Mouse (Mus musculus) forebrain, postnatal 0 days (tissue): ENCODE results near the gene Litaf. TPM values are rescaled to one million over a fixed set of nuclear protein-coding genes. Genes with fewer than 3 reads are reported as not detected.
A peak's percentile ranks its signal among the peaks of the same experiment; 100 is the strongest.

Source experiments
- ATAC-seq: fragments of 200-750 bp; cut with Nextera tagmentation; 2 replicates; pipeline ENCODE4 v1.8.0; 2017; ENCODE audit warnings: mild to moderate bottlenecking, moderate library complexity
- DNase-seq: peaks from one replicate; pipeline ENCODE4 v3.0.0-alpha.2; 2015
- H3K27ac ChIP-seq: fragments of 300-500 bp; sonication (generic); 2 replicates; pipeline ENCODE4 v1.5.1; 2014; ENCODE audit warnings: low read depth, mild to moderate bottlenecking, antibody characterized with exemption, low read length, moderate library complexity, mixed read lengths
- H3K27me3 ChIP-seq: fragments of 300-500 bp; sonication (generic); 2 replicates; pipeline ENCODE4 v1.6.1; 2014; ENCODE audit warnings: mild to moderate bottlenecking, low read length, mixed read lengths; ENCODE audit not compliant: insufficient read depth
- H3K36me3 ChIP-seq: fragments of 300-500 bp; sonication (generic); 2 replicates; pipeline ENCODE4 v1.6.1; 2014; ENCODE audit warnings: mild to moderate bottlenecking, moderate library complexity; ENCODE audit not compliant: insufficient read depth
- H3K4me1 ChIP-seq: fragments of 300-500 bp; sonication (generic); 2 replicates; pipeline ENCODE4 v1.6.1; 2014; ENCODE audit warnings: antibody characterized with exemption; ENCODE audit not compliant: insufficient read depth
- H3K4me2 ChIP-seq: fragments of 300-500 bp; sonication (generic); 2 replicates; pipeline ENCODE4 v1.6.1; 2014; ENCODE audit warnings: low read depth, mild to moderate bottlenecking, moderate library complexity
- H3K4me3 ChIP-seq: fragments of 300-500 bp; sonication (generic); 2 replicates; pipeline ENCODE4 v1.5.1; 2014; ENCODE audit warnings: low read depth, low read length, mixed read lengths
- H3K9ac ChIP-seq: fragments of 300-500 bp; sonication (generic); 2 replicates; pipeline ENCODE4 v1.6.1; 2014; ENCODE audit warnings: mild to moderate bottlenecking
- H3K9me3 ChIP-seq: fragments of 300-500 bp; sonication (generic); 2 replicates; pipeline ENCODE4 v1.6.1; 2016; ENCODE audit warnings: low read length
- CTCF ChIP-seq: sonication (generic); IDR thresholded peaks from 2 replicates; pipeline ENCODE4 v1.5.1; 2016; ENCODE audit warnings: antibody characterized with exemption, control low read depth, low read depth
- WGBS: fragments of 180-500 bp; shearing (Covaris S2); extraction: QIAGEN DNeasy Blood & Tissue Kit; methylation state at CpG from one replicate; pipeline ENCODE4 v1.1.7; 2014; 5-methylcytosine and 5-hydroxymethylcytosine counted together
- polyA plus RNA-seq: library from polyadenylated mRNA; unstranded; fragments of >200 nt; fragmentation: Nextera tagmentation; extraction: Ambion mirVana; gene quantifications from 2 replicates; pipeline ENCODE4 v1.2.1, GENCODE M21; 2015
- total RNA-seq: library from RNA; depleted of rRNA; stranded (reverse); fragments of >200 nt; gene quantifications from 2 replicates; pipeline ENCODE4 v1.2.3, GENCODE M21; 2014

Gene Litaf
- total and polyA plus RNA-seq, 2 experiments from 2014 or later: 16.9 to 24.0 TPM

- DNase-seq (peak; percentile 75), ATAC-seq (peak; percentile 69)
- TF ChIP-seq CTCF: peak; percentile 81
- no peaks in the 10 kb centered on the region for H3K36me3 ChIP-seq
- WGBS: 26% methylated on average over 15 of the region's 15 CpGs
- H3K4me1 ChIP-seq: no peaks in the 10 kb centered on the region
- no peak overlapping the region for H3K4me3 ChIP-seq
- no peak overlapping the region for H3K9ac ChIP-seq
- no peak overlapping the region for H3K4me2 ChIP-seq
- no peaks in the 10 kb centered on the region for H3K27me3 ChIP-seq
- no peaks in the 10 kb centered on the region for H3K9me3 ChIP-seq
- no peak overlapping the region for H3K27ac ChIP-seq
These were observed 30.0 kb downstream of the Litaf start for GRCm38 (mm10) chr16:11035790-11036431.

- Histone ChIP-seq H3K4me3 (no peak overlapping the region), H3K9ac (no peak overlapping the region), H3K4me1 (no peaks in the 10 kb centered on the region), H3K4me2 (no peak overlapping the region), H3K27me3 (no peaks in the 10 kb centered on the region), H3K36me3 (no peaks in the 10 kb centered on the region), H3K27ac (no peak overlapping the region), H3K9me3 (no peaks in the 10 kb centered on the region)
- WGBS: 88% methylated on average over 9 of the region's 9 CpGs
- TF ChIP-seq CTCF: no peak
- DNase-seq (no peak), ATAC-seq (no peak)
These were observed 30.7 kb downstream of the Litaf start for GRCm38 (mm10) chr16:11035273-11035672.

DNA sequence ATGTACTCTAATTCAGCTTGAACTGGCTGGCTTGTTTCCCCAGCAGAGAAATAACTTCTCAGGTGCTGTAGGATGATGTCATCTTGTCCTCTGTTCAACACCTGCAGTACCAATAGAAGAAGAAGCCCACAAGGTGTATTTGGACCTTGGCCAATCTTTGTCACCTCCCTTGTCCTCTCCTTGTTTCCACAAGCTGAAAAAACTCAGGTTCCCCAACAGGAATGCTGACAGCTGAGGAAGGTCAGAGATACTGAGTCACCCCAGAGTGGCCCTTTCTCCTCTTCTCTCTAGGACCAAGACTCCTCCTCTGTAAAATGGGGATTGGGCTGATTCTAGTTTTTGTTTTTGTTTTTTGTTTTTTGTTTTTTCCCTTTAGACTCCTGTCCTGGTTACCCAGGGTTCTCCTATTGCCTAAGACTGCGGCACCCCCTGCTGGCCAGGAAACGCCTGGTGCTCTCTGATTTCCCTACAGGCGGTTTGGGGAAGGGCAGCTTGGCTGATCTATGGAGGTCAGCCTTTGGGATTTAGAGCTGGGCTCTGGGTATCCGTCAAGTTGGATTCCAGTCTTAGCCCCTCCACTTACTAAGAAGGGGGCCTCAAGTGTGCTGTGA is 31.7 kb downstream of the Litaf start:
- H3K4me2 ChIP-seq: no peak overlapping the region
- no peaks in the 10 kb centered on the region for H3K27me3 ChIP-seq
- no peaks in the 10 kb centered on the region for H3K4me1 ChIP-seq
- H3K9me3 ChIP-seq: no peaks in the 10 kb centered on the region
- H3K9ac ChIP-seq: no peak overlapping the region
- no peak overlapping the region for H3K27ac ChIP-seq
- peak; percentile 84 for DNase-seq
- peak; percentile 81 for ATAC-seq
- H3K4me3 ChIP-seq: no peak overlapping the region
- H3K36me3 ChIP-seq: no peaks in the 10 kb centered on the region
- peak; percentile 98 for TF ChIP-seq CTCF
- 4% methylated on average over 4 of the region's 4 CpGs for WGBS

DNA sequence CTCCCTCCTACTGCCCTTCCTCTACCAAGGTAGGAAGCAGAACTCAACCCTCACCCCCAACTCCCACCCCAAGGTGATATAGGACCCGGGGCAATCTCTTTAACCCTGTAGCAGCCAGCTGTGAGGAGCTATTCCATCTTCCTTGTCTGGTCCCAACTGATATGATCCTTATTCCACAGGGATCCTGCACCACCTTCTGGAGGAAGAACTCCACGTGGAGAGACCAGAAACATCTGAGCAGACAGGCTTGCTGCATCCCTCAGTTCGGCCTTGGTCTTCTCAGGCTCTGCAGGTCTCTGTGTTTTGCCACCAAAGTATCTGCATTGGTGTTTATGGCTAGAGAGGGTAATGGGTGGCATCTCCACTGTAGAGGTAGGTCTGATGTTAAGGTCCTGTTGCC is 34.6 kb downstream of the Litaf start:
- ATAC-seq (no peak), DNase-seq (no peak)
- Histone ChIP-seq H3K27ac (no peak overlapping the region), H3K4me1 (no peaks in the 10 kb centered on the region), H3K36me3 (no peaks in the 10 kb centered on the region), H3K4me2 (no peak overlapping the region), H3K9me3 (no peaks in the 10 kb centered on the region), H3K4me3 (no peak overlapping the region), H3K9ac (no peak overlapping the region), H3K27me3 (no peaks in the 10 kb centered on the region)
- TF ChIP-seq CTCF: 0 out of 2 replicates have a peak, but pooled peaks have one; percentile 17
- 59% methylated on average over 3 of the region's 3 CpGs for WGBS

DNA sequence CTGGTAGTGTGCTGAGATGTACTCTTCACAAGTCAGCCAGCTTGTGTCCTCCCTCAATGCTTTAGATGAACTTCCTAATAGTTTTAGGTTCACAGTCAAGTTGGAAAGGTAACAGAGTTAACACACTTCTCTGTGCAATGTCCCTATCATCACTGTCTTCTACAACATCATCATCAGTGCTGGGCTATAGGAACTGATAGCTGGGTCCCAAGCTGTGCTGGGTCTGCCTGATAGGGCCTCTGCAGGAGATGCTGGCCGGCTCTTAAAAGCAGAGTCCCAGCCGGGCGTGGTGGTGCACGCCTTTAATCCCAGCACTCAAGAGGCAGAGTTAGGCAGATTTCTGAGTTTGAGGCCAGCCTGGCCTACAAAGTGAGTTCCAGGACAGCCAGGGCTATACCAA is 35.1 kb downstream of the Litaf start:
- 85% methylated on average over 4 of the region's 4 CpGs for WGBS
- H3K9me3 ChIP-seq: no peaks in the 10 kb centered on the region
- ATAC-seq (no peak), DNase-seq (no peak)
- no peak overlapping the region for H3K27ac ChIP-seq
- H3K9ac ChIP-seq: no peak overlapping the region
- no peak overlapping the region for H3K4me2 ChIP-seq
- no peaks in the 10 kb centered on the region for H3K4me1 ChIP-seq
- H3K4me3 ChIP-seq: no peak overlapping the region
- H3K27me3 ChIP-seq: no peaks in the 10 kb centered on the region
- TF ChIP-seq CTCF: no peak
- H3K36me3 ChIP-seq: no peaks in the 10 kb centered on the region

- Histone ChIP-seq H3K9ac (no peak overlapping the region), H3K4me2 (no peak overlapping the region), H3K4me1 (no peaks in the 10 kb centered on the region), H3K9me3 (no peaks in the 10 kb centered on the region), H3K27me3 (no peaks in the 10 kb centered on the region), H3K27ac (no peak overlapping the region), H3K36me3 (no peaks in the 10 kb centered on the region), H3K4me3 (no peak overlapping the region)
- TF ChIP-seq CTCF: no peak
- DNase-seq (no peak), ATAC-seq (no peak)
- 68% methylated on average over 7 of the region's 7 CpGs for WGBS
These were observed 37.8 kb downstream of the Litaf start for GRCm38 (mm10) chr16:11028206-11028605.

- TF ChIP-seq CTCF: no peak
- H3K9me3 ChIP-seq: no peaks in the 10 kb centered on the region
- 74% methylated on average over 3 of the region's 3 CpGs for WGBS
- no peaks in the 10 kb centered on the region for H3K4me1 ChIP-seq
- H3K27ac ChIP-seq: no peak overlapping the region
- DNase-seq: no peak
- no peak overlapping the region for H3K4me3 ChIP-seq
- H3K4me2 ChIP-seq: no peak overlapping the region
- no peak overlapping the region for H3K9ac ChIP-seq
- H3K36me3 ChIP-seq: no peaks in the 10 kb centered on the region
- no peaks in the 10 kb centered on the region for H3K27me3 ChIP-seq
- no peak for ATAC-seq
These were observed 41.1 kb downstream of the Litaf start for GRCm38 (mm10) chr16:11024841-11025240.
